Mouse (Mus musculus): ENCODE data around the gene Atp5h.

The Atp5h gene

GRCm38 (mm10) chr11:115366706-115367394 lies 52.9 kb downstream of the Atp5h start:
- DNase-seq (ENCODE audit: low spot score) = no peak

GRCm38 (mm10) chr11:115366039-115366705 lies 53.6 kb downstream of the Atp5h start:
- DNase-seq (ENCODE audit: low spot score) = no peak

All from lung, postnatal 25 days (tissue).